Mouse (Mus musculus) testis, postnatal 14 days (tissue): Measurements from ENCODE around the gene Tctn3.
"Not testable (repeated sequence)": the region's sequence is repeated elsewhere in the genome, so short reads cannot be mapped to it uniquely, and the experiment has no call there.

Experiments used
- DNase-seq: peaks from one replicate; pipeline ENCODE4 v3.0.0; 2021; ENCODE audit warnings: low spot score

Gene Tctn3

DNA sequence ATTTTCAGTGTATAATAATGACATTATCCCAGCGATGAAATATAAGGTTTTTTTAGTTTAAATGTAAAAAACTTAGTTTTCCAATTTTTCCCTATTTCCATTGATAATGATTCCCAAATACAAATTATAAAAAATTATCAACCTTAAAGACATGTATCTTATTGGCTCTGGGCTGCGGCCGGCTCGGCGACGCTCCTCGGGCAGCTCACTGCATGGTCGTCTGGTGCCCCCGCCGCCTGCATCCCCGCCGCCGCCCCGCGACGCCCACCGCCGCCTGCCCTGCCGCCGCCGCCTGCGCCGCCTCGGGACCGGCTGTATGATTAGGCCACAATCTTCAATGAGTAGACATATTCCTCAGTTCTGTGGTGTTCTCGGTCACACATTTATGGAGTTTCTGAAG is 9.6 kb upstream of the Tctn3 start:
- DNase-seq: not testable (repeated sequence)

GRCm38 (mm10) chr19:40616021-40616420 is 4.0 kb upstream of the Tctn3 start:
- peak; percentile 30 for DNase-seq

- no peak for DNase-seq
These were observed 2.8 kb upstream of the Tctn3 start for GRCm38 (mm10) chr19:40614811-40615210.

- DNase-seq: no peak
These were observed 4.4 kb downstream of the Tctn3 start for GRCm38 (mm10) chr19:40607676-40608075.

DNA sequence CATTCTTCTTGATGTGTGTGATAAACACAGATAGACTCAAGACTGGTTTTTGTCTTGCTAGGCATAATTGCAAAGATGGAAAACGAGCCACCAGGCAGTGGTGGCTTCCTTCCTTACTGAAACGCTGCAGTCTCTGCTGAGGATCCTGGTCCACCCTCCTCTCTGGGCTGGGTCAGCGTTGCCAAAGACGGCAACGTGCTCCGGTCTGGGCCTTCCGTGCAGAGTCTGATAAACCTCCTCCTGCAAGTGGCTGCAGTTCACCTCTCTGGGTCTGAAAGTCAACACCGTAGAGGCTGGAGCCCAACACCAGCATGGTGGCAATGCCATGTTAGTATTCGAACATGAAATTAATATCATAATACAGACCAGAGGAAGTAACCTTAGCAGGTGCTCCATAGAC is 6.8 kb downstream of the Tctn3 start:
- no peak for DNase-seq

DNA sequence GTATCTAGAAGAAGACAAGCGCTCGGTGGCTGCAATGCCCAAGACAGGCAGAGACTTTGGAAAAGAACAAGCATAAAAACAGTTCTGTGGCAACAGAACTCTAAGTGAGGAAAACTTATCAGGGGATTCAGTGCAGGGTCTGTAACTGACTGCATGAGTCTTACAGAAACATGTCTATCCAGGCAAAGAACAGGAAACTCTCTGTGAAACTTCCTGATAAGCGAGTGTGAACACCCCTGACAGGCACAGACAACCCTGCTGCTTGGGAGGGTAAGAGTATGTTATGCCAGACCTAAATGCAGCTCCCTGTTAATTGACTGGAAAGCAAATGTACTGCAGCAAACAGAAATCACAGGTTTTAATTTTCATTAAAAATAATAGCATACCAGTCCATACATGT is 10.2 kb downstream of the Tctn3 start:
- DNase-seq: no peak

DNA sequence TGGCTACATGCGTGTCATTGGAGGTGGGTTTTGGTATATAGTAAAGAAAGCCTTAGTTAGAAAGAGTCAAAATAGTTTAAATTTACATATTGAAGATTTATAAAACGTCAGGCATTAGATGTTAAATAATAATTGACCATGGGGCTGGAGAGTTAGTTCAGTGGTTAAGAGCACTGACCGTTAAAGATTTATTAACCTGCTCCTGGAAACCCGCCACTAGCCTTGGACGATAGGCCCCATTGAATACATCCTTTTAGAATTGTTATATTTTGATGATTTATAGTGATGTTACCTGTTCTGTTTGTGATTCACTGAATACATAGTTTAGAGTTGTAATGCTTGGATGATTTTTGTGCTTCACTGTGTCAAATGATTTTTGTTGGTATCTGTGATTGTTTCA is 11.2 kb downstream of the Tctn3 start:
- DNase-seq: not testable (repeated sequence)

DNA sequence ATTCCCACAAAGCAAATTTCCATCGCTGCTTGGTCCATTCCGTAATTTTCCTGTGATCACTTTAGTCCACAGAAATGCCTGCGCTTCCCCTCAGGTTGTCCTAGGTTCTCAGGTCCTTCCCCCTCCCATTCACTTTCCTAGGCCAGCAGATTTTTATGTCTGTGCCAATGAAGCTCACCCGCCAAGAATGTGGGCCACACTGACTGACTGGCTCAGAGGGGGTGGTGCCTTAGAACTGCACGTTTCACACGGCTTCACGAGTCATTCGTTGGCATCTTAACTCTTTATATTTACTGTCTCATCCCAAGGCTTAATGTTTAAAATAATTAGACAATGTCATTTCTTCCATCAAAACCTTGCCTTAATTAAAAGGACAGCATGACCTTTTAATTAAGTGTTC is 16.2 kb downstream of the Tctn3 start:
- no peak for DNase-seq

DNA sequence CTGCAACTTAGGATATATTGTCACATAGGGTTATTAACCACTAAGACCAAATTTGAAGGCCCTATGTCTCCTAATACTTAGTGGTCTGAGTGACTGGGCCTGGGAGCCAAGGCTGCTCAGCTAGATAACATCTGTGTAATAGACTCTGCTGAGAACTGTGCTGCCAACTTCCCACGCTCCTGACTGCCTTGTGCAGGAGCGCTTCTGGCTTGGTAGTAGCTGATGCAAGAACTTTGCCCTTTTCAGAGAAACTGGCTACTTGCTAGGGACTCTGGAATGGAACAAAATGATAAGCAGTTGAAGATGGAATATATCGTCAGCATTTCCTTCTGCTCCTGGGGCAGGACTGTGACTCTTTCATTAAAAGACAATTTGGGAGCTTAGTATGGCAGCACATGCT is 16.8 kb downstream of the Tctn3 start:
- DNase-seq: no peak

- no peak for DNase-seq
These were observed 22.5 kb downstream of the Tctn3 start for GRCm38 (mm10) chr19:40589530-40589880.

DNA sequence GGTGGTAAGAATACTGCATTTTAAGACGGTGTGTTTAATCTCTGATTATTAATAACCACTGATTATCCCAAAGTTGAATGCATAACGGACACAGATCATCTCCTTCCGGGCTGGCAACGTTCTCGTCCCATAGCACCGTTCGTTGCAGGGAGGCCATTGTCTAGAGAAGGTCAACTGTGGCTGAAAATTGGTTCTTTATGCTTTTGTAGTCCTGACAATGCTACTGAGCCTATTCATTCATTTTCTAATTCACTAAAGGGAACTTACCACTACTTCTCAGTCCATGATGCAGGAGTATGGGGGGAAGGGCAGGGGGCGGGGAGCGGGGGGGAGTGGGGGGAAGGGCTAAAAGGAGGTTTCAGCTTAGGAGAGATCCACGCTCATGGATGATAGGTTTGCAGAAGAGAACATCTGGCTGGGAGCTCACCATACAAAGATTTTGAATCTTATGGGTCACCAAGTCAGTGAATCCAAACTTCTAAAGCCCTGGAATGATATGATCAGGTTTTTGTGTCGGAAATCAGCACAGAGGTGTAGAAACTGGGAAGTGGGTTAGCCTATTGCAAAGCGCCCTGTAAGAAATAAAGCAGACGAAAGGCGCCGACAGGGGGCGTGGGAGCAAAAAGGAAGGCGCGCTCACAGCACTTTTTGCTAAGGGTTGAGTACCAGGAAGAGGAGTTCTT is 23.0 kb downstream of the Tctn3 start:
- DNase-seq: peak; percentile 78

DNA sequence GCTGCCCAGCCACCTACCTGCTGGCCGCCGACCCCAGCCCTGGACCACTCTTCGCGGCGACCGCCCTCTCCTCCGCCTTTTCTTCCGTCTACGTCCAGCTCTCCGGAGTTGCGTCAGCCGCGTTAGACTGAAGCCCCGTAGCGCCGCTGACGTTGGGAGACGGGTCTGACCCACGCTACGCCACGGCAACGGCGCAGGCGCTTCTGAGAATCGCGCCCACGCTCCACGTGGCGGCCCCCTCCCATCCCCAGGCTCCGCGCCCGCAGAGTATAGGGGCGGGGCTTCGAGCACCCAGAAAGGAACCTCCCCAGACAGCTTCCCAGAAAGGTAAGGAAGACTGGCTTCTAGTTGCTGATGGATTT is 23.8 kb downstream of the Tctn3 start, which contains the start of gene Aldh18a1:
Gene Aldh18a1, minus strand, starts transcription at position 171 of the 362 bp plus-strand sequence.
- peak; percentile 88 for DNase-seq

DNA sequence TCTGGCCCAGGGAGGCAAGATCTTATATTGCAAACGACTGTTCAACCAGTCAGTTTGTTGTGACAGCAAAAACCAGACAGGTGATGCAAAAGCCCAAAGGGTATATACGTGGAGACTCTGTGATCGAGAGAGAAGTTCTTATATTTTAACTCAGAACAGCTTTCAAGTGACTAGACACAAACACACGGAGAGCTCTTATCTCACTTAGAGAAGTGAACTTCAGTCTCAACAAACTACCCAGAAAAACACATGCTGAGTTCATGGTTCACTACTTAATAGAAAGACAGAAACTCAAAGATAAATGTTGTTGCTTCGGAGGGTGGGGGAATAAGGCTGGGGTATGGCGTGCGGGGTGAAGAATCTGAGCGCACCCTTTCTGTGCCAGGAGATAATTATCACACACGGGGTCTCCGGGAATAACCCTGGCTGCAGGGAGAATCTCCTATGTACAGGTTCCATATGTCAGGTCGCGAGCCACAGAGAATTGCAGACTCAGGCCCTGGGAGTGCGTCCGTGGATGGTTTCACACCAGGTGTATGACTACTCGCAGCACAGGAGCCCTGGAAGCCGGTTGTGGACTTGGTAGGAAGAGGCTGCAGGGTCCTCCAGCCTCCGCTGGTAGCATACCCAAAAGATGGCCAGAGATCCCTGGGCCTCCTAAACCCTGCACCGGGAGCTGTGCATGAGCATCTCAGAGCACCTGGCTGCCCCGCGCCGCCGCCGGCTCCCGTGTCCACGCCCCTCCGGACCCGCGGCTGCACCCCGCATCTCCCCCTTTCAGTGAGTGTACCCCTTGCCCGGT is 24.3 kb downstream of the Tctn3 start:
- peak; percentile 17 for DNase-seq

GRCm38 (mm10) chr19:40586908-40587307 is 25.1 kb downstream of the Tctn3 start:
- DNase-seq: no peak

- DNase-seq: no peak
These were observed 30.4 kb downstream of the Tctn3 start for GRCm38 (mm10) chr19:40581662-40582061.

GRCm38 (mm10) chr19:40580902-40581301 is 31.1 kb downstream of the Tctn3 start:
- no peak for DNase-seq

DNA sequence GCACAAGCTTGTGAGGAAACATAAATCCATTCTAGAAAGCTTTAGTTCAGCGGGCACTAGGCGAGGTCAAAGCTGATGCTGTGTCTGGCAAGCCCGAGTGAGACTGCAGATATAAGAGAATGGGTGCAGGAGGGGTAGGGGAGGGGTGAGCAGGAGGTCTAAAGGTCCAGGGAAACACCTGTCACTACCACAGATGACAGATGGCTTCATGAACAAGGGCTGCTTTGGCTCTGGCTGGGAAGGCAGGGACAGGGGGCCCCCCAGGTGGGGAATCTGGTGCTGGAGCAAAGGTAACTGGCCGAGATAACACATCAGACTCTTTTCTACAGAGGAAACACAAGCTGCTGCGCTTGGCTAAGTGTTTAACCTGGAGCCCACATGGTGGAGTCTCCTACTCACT is 36.6 kb downstream of the Tctn3 start:
- DNase-seq: no peak

GRCm38 (mm10) chr19:40570726-40571125 is 41.3 kb downstream of the Tctn3 start:
- DNase-seq: peak; percentile 45

- DNase-seq: no peak
These were observed 44.4 kb downstream of the Tctn3 start for GRCm38 (mm10) chr19:40567616-40568015.

DNA sequence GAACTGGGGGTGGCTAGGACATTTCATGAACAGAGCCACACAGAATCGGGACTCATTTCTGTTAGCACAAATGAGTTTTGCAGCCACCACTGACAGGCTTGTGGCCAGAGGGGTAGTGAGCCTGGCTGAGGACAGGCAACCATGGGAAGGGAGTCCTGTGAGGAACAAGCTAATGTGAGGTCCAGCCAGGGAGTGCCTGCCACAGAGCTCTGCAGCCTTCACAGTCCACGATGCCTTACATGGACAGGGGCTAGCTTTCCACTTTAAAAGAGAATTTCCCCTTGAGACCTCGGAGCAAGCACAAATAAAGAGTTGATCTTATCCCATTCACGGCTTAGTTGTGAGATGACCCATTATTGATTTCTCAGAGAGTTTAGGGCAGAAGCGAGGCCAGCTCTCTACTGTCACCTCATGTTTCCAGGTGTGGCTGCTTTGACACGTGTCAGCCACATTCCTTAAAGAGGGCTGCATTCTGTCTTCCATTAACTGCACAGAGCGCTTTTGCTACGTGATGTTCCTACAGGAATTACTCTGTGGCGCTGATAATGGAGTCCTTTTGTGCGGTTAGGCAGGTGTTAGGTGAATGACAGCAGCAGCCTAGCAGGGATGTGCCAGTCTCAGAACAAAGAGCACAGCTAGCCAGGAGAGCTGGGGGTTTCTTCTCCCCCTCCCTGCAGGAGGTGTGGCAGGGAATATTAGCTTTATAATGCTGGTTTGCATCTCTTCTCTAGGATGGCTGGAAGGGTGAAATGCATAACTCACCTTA is 48.0 kb downstream of the Tctn3 start:
- DNase-seq: no peak

GRCm38 (mm10) chr19:40561521-40561920 is 50.5 kb downstream of the Tctn3 start:
- not testable (repeated sequence) for DNase-seq

- no peak for DNase-seq
These were observed 56.0 kb downstream of the Tctn3 start for GRCm38 (mm10) chr19:40556029-40556428.

GRCm38 (mm10) chr19:40555136-40555535 is 56.9 kb downstream of the Tctn3 start:
- DNase-seq: no peak
